Mouse (Mus musculus): ENCODE measurements around the gene Boc. TPM values are rescaled to one million over a fixed set of nuclear protein-coding genes. Genes with fewer than 3 reads are reported as not detected.

Boc gene
- total RNA-seq, 2 experiments from 2014 or later = 2.5 to 4.8 TPM

DNA sequence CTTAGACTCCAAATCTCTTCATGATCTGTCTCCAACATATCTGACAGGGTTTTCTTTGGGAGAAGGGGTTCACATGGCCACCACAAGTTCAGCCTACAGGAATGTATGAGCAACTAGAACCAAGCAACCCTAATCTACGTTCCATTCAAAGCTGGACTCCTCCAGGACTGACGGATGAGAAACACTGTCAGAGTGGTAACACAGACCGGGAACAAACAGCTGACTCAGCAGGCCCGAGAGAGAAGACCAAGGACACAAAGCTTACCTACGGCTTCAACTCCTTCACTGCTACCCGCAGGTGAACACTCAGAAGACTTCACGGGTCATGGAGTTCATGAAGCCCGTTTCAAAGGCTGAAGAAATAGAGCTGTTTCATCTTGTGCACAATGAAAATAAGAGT is 4.8 kb downstream of the Boc start:
- DNase-seq (ENCODE audit: low spot score) = no peak

GRCm38 (mm10) chr16:44552726-44553125 is 6.0 kb downstream of the Boc start:
- no peak for DNase-seq (ENCODE audit: low spot score)

GRCm38 (mm10) chr16:44552036-44552435 is 6.7 kb downstream of the Boc start:
- no peak for DNase-seq (ENCODE audit: low spot score)

GRCm38 (mm10) chr16:44551491-44551890 is 7.2 kb downstream of the Boc start:
- DNase-seq (ENCODE audit: low spot score) = no peak

DNA sequence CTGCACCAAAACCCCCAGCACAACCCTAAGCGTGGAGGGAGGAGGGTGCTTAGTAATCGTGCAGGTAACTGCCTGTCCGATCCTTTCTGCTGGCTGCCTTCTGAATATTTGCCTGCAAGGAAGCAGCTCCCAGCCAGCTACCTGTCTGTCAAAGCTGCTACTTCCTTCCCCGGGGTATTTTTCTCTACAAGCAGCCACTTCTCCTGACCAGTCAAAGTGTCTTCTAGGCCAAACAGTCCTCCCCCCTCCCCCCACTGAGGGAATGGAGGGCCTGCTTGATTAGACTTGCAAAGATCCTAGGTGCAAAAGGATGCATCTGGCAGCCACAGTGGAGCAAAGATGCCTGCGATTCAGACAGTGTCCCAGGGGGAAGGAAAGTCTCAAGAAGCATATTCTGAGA is 7.9 kb downstream of the Boc start:
- DNase-seq (ENCODE audit: low spot score) = no peak

DNA sequence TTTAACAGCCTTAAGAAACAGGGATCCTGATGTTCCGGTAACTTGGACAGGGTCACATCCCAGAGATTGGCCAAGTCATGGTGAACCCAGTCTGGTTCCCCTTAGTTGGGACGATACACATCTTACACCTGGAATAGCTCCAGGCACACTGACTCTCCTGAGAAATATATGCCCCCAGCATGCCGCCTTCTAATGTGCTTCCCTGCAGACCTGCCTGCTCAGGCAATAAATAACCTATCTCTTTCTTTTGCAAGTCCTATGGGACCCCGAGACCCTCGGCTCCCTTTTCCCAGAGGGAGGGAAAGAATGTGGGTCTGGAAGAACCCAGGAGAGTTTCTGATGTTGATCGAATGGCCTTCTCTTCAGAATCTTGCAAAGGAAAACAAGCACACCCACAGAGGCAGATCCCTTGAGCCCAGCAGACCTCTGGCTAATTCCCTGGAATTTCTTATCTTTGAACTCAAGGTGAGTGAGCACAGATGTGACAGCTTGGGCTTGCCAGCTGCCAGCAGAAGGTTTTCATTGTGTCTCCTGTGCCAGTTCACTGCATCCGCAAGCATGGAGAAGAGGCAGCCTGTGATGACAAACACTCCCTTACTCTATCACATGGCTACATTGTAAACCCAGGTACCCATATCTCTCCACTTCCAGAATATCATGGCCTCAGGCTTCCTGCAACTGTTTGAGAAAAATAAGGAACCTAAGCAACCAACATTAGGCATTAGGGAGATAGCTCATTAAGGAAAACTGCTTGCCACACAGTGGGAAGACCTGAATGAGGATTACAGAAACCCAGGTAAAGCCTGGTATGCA is 8.6 kb downstream of the Boc start:
- DNase-seq (ENCODE audit: low spot score) = no peak

- no peak for DNase-seq (ENCODE audit: low spot score)
Measured at GRCm38 (mm10) chr16:44549381-44549780, 9.3 kb downstream of the Boc start.

GRCm38 (mm10) chr16:44547976-44548375 is 10.7 kb downstream of the Boc start:
- no peak for DNase-seq (ENCODE audit: low spot score)

- DNase-seq (ENCODE audit: low spot score) = no peak
Measured at GRCm38 (mm10) chr16:44546831-44547230, 11.9 kb downstream of the Boc start.

GRCm38 (mm10) chr16:44545939-44546338 is 12.8 kb downstream of the Boc start:
- DNase-seq (ENCODE audit: low spot score) = no peak

- no peak for DNase-seq (ENCODE audit: low spot score)
Measured at GRCm38 (mm10) chr16:44545153-44545552, 13.5 kb downstream of the Boc start.

- no peak for DNase-seq (ENCODE audit: low spot score)
Measured at GRCm38 (mm10) chr16:44543098-44543497, 15.6 kb downstream of the Boc start.

DNA sequence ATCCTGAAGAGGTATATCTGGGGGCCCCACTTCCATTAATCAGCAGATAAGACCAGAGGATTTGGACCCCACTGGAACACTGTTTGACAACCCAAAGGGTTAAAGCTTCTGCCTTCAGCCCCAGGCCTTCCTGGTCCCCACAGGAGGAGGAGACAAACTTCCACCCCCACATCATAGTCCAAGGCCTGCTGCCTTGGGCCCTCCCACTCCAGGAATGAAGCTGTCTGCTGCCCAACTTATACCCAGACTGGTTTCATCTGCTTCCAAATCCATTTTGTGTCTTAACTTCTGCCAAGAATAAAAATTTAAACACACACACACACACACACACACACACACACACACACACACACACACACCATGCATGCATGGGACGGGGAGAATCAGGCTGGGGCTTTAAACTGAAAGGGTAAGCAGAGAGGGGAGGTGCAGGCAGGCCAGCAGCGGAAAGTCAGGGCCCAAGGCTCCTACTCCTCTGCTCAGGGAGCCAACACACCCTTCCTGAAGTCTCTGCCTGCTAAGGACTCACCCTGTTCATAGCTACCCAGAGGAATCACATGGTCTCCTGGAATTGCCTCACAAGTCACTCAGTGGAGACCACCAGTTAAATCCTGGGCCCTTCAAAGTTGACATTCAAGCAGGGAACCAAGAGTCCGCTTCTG is 16.5 kb downstream of the Boc start:
- no peak for DNase-seq (ENCODE audit: low spot score)

DNA sequence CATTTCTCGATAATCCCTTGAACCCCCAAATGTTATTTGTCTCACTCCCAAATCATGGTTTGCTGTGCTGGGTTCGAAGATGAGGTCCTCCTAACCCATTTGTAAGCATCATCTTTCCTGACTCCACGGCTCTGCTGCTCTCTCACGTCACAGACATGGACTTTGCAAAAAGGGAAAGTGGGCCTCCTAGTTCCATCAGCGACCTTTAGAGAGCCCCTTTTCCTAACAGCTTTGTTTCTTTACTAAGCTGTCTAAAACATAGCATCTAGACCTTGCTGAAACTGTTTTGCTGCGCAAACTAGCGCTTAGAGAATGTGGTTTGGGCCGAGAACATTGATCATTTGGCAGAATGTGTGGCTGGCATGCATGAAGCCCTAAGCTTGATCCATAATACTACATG is 19.1 kb downstream of the Boc start:
- DNase-seq (ENCODE audit: low spot score) = no peak

GRCm38 (mm10) chr16:44538401-44539395 is 20.0 kb downstream of the Boc start:
- DNase-seq (ENCODE audit: low spot score) = no peak

GRCm38 (mm10) chr16:44534122-44534521 is 24.6 kb downstream of the Boc start:
- DNase-seq (ENCODE audit: low spot score) = no peak

- DNase-seq (ENCODE audit: low spot score) = no peak
Measured at GRCm38 (mm10) chr16:44533522-44533921, 25.2 kb downstream of the Boc start.

DNA sequence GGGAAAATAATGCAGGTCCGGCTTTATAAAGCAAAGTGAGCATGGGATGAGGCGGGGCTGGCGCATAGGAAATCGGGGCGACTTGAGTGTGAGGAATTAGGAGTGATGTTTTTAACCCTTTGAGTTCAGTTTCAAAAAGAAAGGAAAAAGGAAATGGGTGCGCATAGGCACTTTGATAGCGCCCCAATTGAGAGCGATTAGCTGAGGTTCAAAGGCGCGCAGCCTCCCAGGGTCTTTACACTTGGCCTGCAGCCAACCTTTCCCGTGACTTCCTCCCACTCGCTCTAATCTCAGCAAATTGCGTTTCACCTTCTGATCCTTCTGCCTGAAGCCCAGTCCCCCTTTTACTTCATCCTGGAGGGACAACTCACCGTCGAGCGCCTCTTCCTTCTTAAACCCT is 25.8 kb downstream of the Boc start:
- DNase-seq (ENCODE audit: low spot score) = no peak

DNA sequence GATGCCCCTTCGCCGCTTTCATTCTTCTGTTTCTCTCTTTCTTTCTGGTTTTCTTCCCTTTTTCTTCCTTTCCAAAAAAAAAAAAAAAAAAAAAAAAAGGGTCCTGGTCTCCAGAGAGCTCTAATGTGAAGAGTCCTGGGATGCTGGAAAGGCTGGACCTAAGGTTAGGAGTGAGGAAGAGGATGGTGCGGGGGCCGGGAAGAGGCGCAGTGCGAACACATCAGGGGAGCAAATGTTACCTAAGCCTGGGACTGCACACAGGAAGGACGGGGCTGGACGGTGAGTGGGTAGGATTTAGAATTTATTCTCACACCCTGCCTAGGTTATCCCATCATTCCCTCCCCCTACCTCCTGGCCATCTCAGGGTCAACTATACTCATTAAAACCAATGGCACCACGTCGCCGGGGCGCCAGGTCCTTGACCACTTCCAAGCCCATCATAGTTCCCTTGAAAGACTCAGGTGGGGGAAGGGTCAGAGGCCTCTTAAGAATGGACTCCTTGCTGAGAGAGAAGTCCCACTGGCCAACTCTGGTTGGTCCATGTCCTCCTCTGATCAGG is 27.4 kb downstream of the Boc start:
- DNase-seq (ENCODE audit: low spot score) = no peak

DNA sequence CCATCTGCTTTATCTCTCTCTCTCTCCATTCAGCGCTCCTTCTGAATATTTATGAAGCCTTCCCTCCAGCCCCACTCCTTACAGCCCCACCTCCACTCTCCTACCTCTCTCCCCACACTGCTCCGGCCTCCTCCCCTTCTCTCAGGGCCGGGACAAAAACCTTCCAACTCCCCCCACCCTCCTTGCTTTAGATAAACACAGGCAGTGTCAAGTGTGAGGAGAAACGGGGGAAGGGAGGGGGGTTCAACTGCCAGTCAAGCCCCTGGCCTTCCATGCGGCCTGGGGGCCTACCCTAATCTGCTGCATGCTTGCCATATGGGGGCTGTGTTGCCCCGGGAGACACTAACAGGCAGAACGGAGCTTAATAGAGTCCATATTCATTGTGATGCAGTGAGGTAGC is 27.9 kb downstream of the Boc start:
- no peak for DNase-seq (ENCODE audit: low spot score)

DNA sequence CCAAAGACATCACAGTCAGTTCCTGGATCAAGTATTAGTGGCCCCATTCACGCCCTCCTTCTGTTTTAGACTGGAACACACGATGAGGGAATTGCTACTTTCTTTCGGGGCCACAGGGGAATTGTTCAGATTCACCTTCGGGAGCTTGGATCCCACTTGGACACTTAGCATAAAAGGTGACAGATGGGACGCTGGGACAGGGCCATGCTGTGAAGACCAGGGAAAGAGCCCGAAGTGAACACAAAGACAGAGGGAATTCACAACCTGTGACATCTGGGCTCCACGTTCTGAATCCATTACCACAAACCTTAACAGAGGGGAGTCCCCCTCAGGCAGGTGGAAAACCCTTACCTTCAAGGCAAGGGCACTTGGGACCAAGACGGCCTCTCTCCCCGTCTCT is 28.5 kb downstream of the Boc start:
- no peak for DNase-seq (ENCODE audit: low spot score)

GRCm38 (mm10) chr16:44529691-44530090 is 29.0 kb downstream of the Boc start:
- DNase-seq (ENCODE audit: low spot score) = no peak

Measured in gastrocnemius, adult 18-20 months (tissue).